Mouse (Mus musculus): ENCODE results near the gene Gm2012. TPM values are rescaled to one million over a fixed set of nuclear protein-coding genes. Genes with fewer than 3 reads are reported as not detected.
"Not testable (repeated sequence)": the region's sequence is repeated elsewhere in the genome, so short reads cannot be mapped to it uniquely, and the experiment has no call there.

The Gm2012 gene
- not detected in 2 replicates for total RNA-seq (2017)

DNA sequence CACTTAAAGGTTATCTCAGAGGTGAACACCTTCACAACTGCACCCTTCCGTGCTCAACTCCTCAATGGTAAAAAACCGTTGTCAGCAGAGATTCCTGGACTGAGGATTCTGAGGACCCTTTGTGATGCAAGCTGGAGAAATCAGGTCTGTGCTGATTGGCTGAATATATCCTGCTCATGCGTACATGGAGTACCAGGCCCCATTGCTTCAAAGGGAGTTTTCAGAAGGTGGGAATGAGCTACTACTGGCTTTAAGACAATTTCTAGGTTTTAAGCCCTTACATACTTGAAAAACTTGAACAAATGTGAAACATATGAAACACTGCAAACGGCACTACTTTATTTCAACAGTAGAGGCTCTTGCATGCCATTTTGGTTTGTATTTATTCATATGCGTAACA lies at the start of gene Gm2012:
Gene Gm2012 (minus strand): TSS at position 101 of the 400 bp plus-strand sequence.
- not testable (repeated sequence) for ATAC-seq (replicated peaks; ENCODE audit: low read depth, poor library complexity, severe bottlenecking)

DNA sequence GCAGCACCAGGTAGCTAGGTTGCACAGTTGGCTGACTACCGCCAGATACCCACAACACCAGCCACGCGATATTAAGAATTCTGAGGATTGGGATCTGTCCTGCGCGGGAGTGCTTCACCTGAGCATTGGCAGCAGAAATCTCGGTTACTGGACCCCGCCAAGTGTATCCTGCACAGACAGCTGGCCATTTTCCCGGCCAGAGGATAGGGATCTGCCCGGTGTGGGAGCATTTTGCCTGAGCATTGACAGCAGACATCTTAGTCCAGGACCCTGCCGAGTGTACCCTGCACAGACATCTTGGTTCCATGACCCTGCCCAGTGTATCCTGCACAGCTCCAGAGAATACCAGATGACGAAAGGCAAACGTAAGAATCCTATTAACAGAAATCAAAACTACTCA lies 72.0 kb downstream of the Gm2012 start:
- ATAC-seq (replicated peaks; ENCODE audit: low read depth, poor library complexity, severe bottlenecking): not testable (repeated sequence)

Other genes starting within 250 kb of the Gm2012 start
- gene Gm5168, start 180.3 kb downstream of the Gm2012 start, total RNA-seq (2017): not detected in 2 replicates
- gene Gm2030, start 78.7 kb upstream of the Gm2012 start, total RNA-seq (2017): not detected in 2 replicates